In genomic region chr9:95289008-95289407, GRCm38 (mm10) we compare ENCODE assay signal across 13 mouse cellular contexts.
"Had no signal": no experiment of that assay in that cellular context is flagged by ENCODE, and none has a peak within 500 bp of the region (broad histone marks: within the 10 kb centered on the region; RNA-seq: fewer than 3 reads in every experiment).

No protein-coding gene starts in this region.

- ATAC-seq: midbrain, embryonic 13.5 days; midbrain, embryonic 16.5 days had no signal

- H3K4me3 ChIP-seq: layer of hippocampus, adult 2 months; liver, embryonic 13.5 days; megakaryocyte, embryonic 14.5 days; midbrain, embryonic 10.5 days; midbrain, embryonic 13.5 days; stomach, embryonic 15.5 days had no signal

- H3K36me3 ChIP-seq: liver, embryonic 13.5 days; midbrain, embryonic 10.5 days; midbrain, embryonic 13.5 days; stomach, embryonic 15.5 days had no signal

- DNase-seq: kidney, adult 2 months; kidney, postnatal 25 days; layer of hippocampus, adult 9-11 months; liver, embryonic 13.5 days; lung, adult 2 months; lung, postnatal 14 days; thymus, postnatal 25 days had no signal

- H3K4me2 ChIP-seq: liver, embryonic 13.5 days; midbrain, embryonic 13.5 days; stomach, embryonic 15.5 days had no signal

- H3K27me3 ChIP-seq: liver, embryonic 13.5 days; megakaryocyte, embryonic 14.5 days; midbrain, embryonic 13.5 days; stomach, embryonic 15.5 days had no signal
